Mouse (Mus musculus) heart, embryonic 13.5 days (tissue): ENCODE results near the gene Plin3. TPM values are rescaled to one million over a fixed set of nuclear protein-coding genes. Genes with fewer than 3 reads are reported as not detected.

Experiments used
- ATAC-seq: fragments of 200-750 bp; cut with Nextera tagmentation; 2 replicates; pipeline ENCODE4 v1.8.0; 2017; ENCODE audit warnings: moderate TSS enrichment; ENCODE audit not compliant: insufficient number of reproducible peaks, low FRiP score, low TSS enrichment; ENCODE audit errors: extremely low read depth
- H3K27ac ChIP-seq: fragments of 300-500 bp; sonication (generic); replicated peaks from 2 replicates; pipeline ENCODE4 v1.5.1; 2015; ENCODE audit warnings: moderate library complexity, mild to moderate bottlenecking, inconsistent platforms
- H3K27me3 ChIP-seq: fragments of 300-500 bp; sonication (generic); replicated peaks from 2 replicates; pipeline ENCODE4 v1.6.1; 2015; ENCODE audit warnings: mild to moderate bottlenecking, inconsistent platforms
- H3K36me3 ChIP-seq: fragments of 300-500 bp; sonication (generic); 2 replicates; pipeline ENCODE4 v1.6.1; 2015; ENCODE audit warnings: mild to moderate bottlenecking, inconsistent platforms
- H3K4me1 ChIP-seq: fragments of 300-500 bp; sonication (generic); 2 replicates; pipeline ENCODE4 v1.6.1; 2015; ENCODE audit warnings: inconsistent platforms
- H3K4me2 ChIP-seq: fragments of 300-500 bp; sonication (generic); 2 replicates; pipeline ENCODE4 v1.6.1; 2015; ENCODE audit warnings: inconsistent platforms, mild to moderate bottlenecking, moderate library complexity
- H3K4me3 ChIP-seq: fragments of 300-500 bp; sonication (generic); 2 replicates; pipeline ENCODE4 v1.5.1; 2015; ENCODE audit warnings: moderate library complexity, mild to moderate bottlenecking, inconsistent platforms
- H3K9ac ChIP-seq: fragments of 300-500 bp; sonication (generic); 2 replicates; pipeline ENCODE4 v1.6.1; 2015; ENCODE audit warnings: inconsistent platforms, mild to moderate bottlenecking, moderate library complexity
- H3K9me3 ChIP-seq: fragments of 300-500 bp; sonication (generic); 2 replicates; pipeline ENCODE4 v1.6.1; 2016; ENCODE audit warnings: inconsistent platforms
- WGBS: fragments of 180-500 bp; shearing (Covaris S2); methylation state at CpG from one replicate; pipeline ENCODE4 v1.1.7; 2015; ENCODE audit warnings: mixed read lengths; 5-methylcytosine and 5-hydroxymethylcytosine counted together
- polyA plus RNA-seq: library from polyadenylated mRNA; unstranded; fragments of >200 nt; fragmentation: Nextera tagmentation; extraction: Ambion mirVana; gene quantifications from 2 replicates; pipeline ENCODE4 v1.2.1, GENCODE M21; 2015

The Plin3 gene
- polyA plus RNA-seq, 1 experiment from 2014 or later: 67.1 TPM

- no peak within 1 kb of the TSS for H3K4me2 ChIP-seq
- 87% methylated on average over 9 of the region's 9 CpGs for WGBS
- H3K4me3 ChIP-seq: no peak within 1 kb of the TSS
- H3K9me3 ChIP-seq: no peaks in the 10 kb centered on the region
- no peak within 1 kb of the TSS for H3K27ac ChIP-seq
- H3K4me1 ChIP-seq: peaks cover 26% of the 10 kb centered on the region
- H3K9ac ChIP-seq: no peak within 1 kb of the TSS
- no peak for ATAC-seq
- no peaks in the 10 kb centered on the region; the same call in 1 of the 2 replicates for H3K36me3 ChIP-seq
- H3K27me3 ChIP-seq: no peaks in the 10 kb centered on the region
Observed at GRCm38 (mm10) chr17:56300186-56300585, 7.5 kb upstream of the Plin3 start, which contains the start of gene Arrdc5. Gene Arrdc5 (minus strand): TSS chr17:56300286.

GRCm38 (mm10) chr17:56298238-56298637 is 5.6 kb upstream of the Plin3 start:
- Histone ChIP-seq H3K9ac (no peak overlapping the region), H3K27ac (no peak overlapping the region), H3K36me3 (no peaks in the 10 kb centered on the region), H3K4me2 (no peak overlapping the region), H3K27me3 (no peaks in the 10 kb centered on the region), H3K9me3 (no peaks in the 10 kb centered on the region), H3K4me3 (no peak overlapping the region), H3K4me1 (peaks cover 13% of the 10 kb centered on the region)
- 98% methylated on average over 1 of the region's 1 CpGs for WGBS
- ATAC-seq: no peak

GRCm38 (mm10) chr17:56296201-56296600 is 3.5 kb upstream of the Plin3 start:
- Histone ChIP-seq H3K27me3 (no peaks in the 10 kb centered on the region), H3K4me1 (peaks cover 8% of the 10 kb centered on the region), H3K27ac (no peak overlapping the region), H3K4me3 (no peak overlapping the region), H3K4me2 (no peak overlapping the region), H3K36me3 (no peaks in the 10 kb centered on the region), H3K9me3 (no peaks in the 10 kb centered on the region), H3K9ac (no peak overlapping the region)
- WGBS: 55% methylated on average over 1 of the region's 1 CpGs
- ATAC-seq: no peak

GRCm38 (mm10) chr17:56294241-56294640 is 1.6 kb upstream of the Plin3 start:
- no peaks in the 10 kb centered on the region for H3K9me3 ChIP-seq
- no peak overlapping the region for H3K9ac ChIP-seq
- no peak overlapping the region for H3K27ac ChIP-seq
- H3K4me2 ChIP-seq: no peak overlapping the region
- WGBS: 85% methylated on average over 19 of the region's 19 CpGs
- no peak for ATAC-seq
- peaks cover 21% of the 10 kb centered on the region for H3K4me1 ChIP-seq
- H3K4me3 ChIP-seq: no peak overlapping the region
- H3K36me3 ChIP-seq: no peaks in the 10 kb centered on the region
- no peaks in the 10 kb centered on the region for H3K27me3 ChIP-seq

GRCm38 (mm10) chr17:56293291-56293690 is 618 bp upstream of the Plin3 start:
- ATAC-seq: no peak
- no peak overlapping the region for H3K4me3 ChIP-seq
- H3K27ac ChIP-seq: no peak overlapping the region
- H3K27me3 ChIP-seq: no peaks in the 10 kb centered on the region
- H3K9me3 ChIP-seq: no peaks in the 10 kb centered on the region
- 0 out of 2 replicates have a peak, but pooled peaks cover 2% of the 10 kb centered on the region for H3K36me3 ChIP-seq
- no peak overlapping the region for H3K4me2 ChIP-seq
- WGBS: 71% methylated on average over 1 of the region's 1 CpGs
- peaks cover 31% of the 10 kb centered on the region for H3K4me1 ChIP-seq
- H3K9ac ChIP-seq: no peak overlapping the region

- Histone ChIP-seq H3K36me3 (peaks cover 4% of the 10 kb centered on the region), H3K9me3 (no peaks in the 10 kb centered on the region), H3K9ac (peak overlapping the region; percentile 75), H3K4me3 (no peak overlapping the region), H3K27ac (peak overlapping the region; percentile 94; the same call in 1 of the 2 replicates), H3K4me1 (peaks cover 44% of the 10 kb centered on the region), H3K27me3 (no peaks in the 10 kb centered on the region), H3K4me2 (peak overlapping the region; percentile 90)
- no peak for ATAC-seq
- WGBS: 79% methylated on average over 7 of the region's 7 CpGs
Observed at GRCm38 (mm10) chr17:56291826-56292475, 722 bp downstream of the Plin3 start.

- H3K4me1 ChIP-seq: peaks cover 48% of the 10 kb centered on the region
- under 1% methylated on average over 16 of the region's 16 CpGs for WGBS
- no peaks in the 10 kb centered on the region for H3K27me3 ChIP-seq
- H3K4me2 ChIP-seq: peak overlapping the region; percentile 90
- H3K27ac ChIP-seq: peak overlapping the region; percentile 94
- H3K9me3 ChIP-seq: no peaks in the 10 kb centered on the region
- ATAC-seq: peak; percentile 54
- peak overlapping the region; percentile 88 for H3K9ac ChIP-seq
- peaks cover 12% of the 10 kb centered on the region for H3K36me3 ChIP-seq
- H3K4me3 ChIP-seq: peak overlapping the region; percentile 62
Observed at GRCm38 (mm10) chr17:56291171-56291511, 1.5 kb downstream of the Plin3 start.

GRCm38 (mm10) chr17:56290388-56291170 is 2.1 kb downstream of the Plin3 start:
- H3K27ac ChIP-seq: peak overlapping the region; percentile 94
- peaks cover 18% of the 10 kb centered on the region for H3K36me3 ChIP-seq
- peak overlapping the region; percentile 62 for H3K4me3 ChIP-seq
- ATAC-seq: peak; percentile 85
- H3K9ac ChIP-seq: peak overlapping the region; percentile 88
- peak overlapping the region; percentile 90 for H3K4me2 ChIP-seq
- H3K9me3 ChIP-seq: no peaks in the 10 kb centered on the region
- peaks cover 48% of the 10 kb centered on the region for H3K4me1 ChIP-seq
- WGBS: 3% methylated on average over 17 of the region's 17 CpGs
- H3K27me3 ChIP-seq: no peaks in the 10 kb centered on the region

- ATAC-seq: peak; percentile 12; the same call in 1 of the 2 replicates
- H3K4me1 ChIP-seq: peaks cover 48% of the 10 kb centered on the region
- 2% methylated on average over 23 of the region's 23 CpGs for WGBS
- peak overlapping the region; percentile 88 for H3K9ac ChIP-seq
- H3K27me3 ChIP-seq: no peaks in the 10 kb centered on the region
- peak overlapping the region; percentile 90 for H3K4me2 ChIP-seq
- peak overlapping the region; percentile 62 for H3K4me3 ChIP-seq
- peak overlapping the region; percentile 94 for H3K27ac ChIP-seq
- H3K36me3 ChIP-seq: peaks cover 27% of the 10 kb centered on the region
- H3K9me3 ChIP-seq: no peaks in the 10 kb centered on the region
Observed at GRCm38 (mm10) chr17:56289371-56290331, 3.0 kb downstream of the Plin3 start.

- H3K36me3 ChIP-seq: peaks cover 35% of the 10 kb centered on the region
- H3K4me1 ChIP-seq: peaks cover 48% of the 10 kb centered on the region
- peak overlapping the region; percentile 88 for H3K9ac ChIP-seq
- H3K27ac ChIP-seq: peak overlapping the region; percentile 94
- ATAC-seq: no peak
- H3K9me3 ChIP-seq: no peaks in the 10 kb centered on the region
- peak overlapping the region; percentile 62 for H3K4me3 ChIP-seq
- peak overlapping the region; percentile 90 for H3K4me2 ChIP-seq
- no peaks in the 10 kb centered on the region for H3K27me3 ChIP-seq
- 37% methylated on average over 3 of the region's 3 CpGs for WGBS
Observed at GRCm38 (mm10) chr17:56288866-56289265, 3.8 kb downstream of the Plin3 start.

GRCm38 (mm10) chr17:56287830-56288229 is 4.8 kb downstream of the Plin3 start:
- 42% methylated on average over 3 of the region's 3 CpGs for WGBS
- peaks cover 45% of the 10 kb centered on the region for H3K36me3 ChIP-seq
- peak overlapping the region; percentile 88 for H3K9ac ChIP-seq
- peaks cover 48% of the 10 kb centered on the region for H3K4me1 ChIP-seq
- H3K9me3 ChIP-seq: no peaks in the 10 kb centered on the region
- peak overlapping the region; percentile 94 for H3K27ac ChIP-seq
- peak overlapping the region; percentile 90 for H3K4me2 ChIP-seq
- peak overlapping the region; percentile 62 for H3K4me3 ChIP-seq
- ATAC-seq: peak; percentile 10; the same call in 1 of the 2 replicates
- no peaks in the 10 kb centered on the region for H3K27me3 ChIP-seq
